Mouse (Mus musculus) spleen, postnatal 10 days (tissue): ENCODE results near the gene Csdc2.
A peak's percentile ranks its signal among the peaks of the same experiment; 100 is the strongest.

Source experiments
- DNase-seq, 2 experiments: peaks; one replicate each; pipeline ENCODE4 v3.0.0; 2021 to 2022; ENCODE audit warnings: low spot score in 2 of 2

Gene Csdc2

GRCm38 (mm10) chr15:81925760-81926445 is 10.7 kb upstream of the Csdc2 start, which contains the start of gene Polr3h:
Polr3h (minus strand) TSS chr15:81926240.
- peak; percentile 82 to 97 for DNase-seq

- DNase-seq, result no peak
Measured at GRCm38 (mm10) chr15:81926446-81926822, 10.1 kb upstream of the Csdc2 start.

GRCm38 (mm10) chr15:81927741-81928140 is 8.8 kb upstream of the Csdc2 start:
- DNase-seq, result no peak

DNA sequence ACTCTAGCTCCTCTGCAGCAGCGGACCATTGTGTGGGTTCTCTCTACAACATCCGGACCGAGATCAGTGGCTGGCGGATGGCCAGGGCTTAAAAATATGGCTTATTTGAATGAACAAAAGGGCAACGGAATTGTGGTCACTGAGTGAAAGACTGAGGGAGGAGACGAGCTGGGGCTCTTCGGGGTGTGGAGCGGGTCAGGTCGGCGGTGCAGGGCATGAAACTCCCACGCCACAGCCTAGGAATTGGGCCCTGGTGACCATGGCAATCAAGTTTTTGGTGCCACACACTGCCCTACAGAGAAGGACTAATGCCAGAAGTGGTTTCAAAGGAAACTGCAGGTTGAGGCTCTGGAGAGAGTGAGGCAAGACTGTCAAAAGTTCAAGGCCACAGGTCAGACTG is 8.3 kb upstream of the Csdc2 start:
- DNase-seq, result peak in 1 of 2 experiments; percentile 61

GRCm38 (mm10) chr15:81932951-81933470 is 3.5 kb upstream of the Csdc2 start:
- peak in 1 of 2 experiments; percentile 60 for DNase-seq

- DNase-seq, result no peak
Measured at GRCm38 (mm10) chr15:81933986-81934385, 2.6 kb upstream of the Csdc2 start.

DNA sequence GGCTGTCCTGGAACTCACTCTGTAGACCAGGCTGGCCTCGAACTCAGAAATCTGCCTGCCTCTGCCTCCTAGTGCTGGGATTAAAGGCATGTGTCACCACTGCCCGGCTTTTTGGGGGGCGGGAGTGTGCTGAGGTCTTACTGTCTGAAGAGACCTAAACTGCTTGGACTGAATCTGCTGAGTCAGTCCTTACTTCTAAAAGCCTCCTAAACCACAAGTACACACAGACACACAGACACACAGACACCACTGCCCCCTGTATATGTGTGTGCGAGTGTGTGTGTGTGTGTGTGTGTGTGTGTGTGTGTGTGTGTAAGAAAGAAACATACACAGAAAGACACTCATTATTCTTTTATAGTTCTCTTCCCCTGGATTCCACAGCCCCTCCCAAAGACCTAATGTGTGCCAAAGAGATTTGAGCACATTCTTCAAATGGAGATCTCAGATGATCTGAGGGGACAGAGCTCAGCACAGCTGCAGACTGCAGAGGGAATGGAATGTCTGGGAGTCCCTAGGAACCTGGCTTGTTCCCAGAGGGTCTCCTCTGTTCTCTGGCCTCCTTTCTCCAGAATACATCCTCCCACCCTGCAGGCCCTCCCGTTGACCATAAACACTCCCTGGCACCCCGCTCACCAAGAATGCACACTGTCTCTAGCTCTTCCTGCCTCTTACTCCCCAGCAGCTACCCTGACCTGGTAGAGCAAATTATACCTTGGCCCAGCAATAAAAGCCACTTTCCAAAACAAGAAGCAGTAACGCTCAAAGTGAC is 506 bp upstream of the Csdc2 start:
- no peak for DNase-seq

DNA sequence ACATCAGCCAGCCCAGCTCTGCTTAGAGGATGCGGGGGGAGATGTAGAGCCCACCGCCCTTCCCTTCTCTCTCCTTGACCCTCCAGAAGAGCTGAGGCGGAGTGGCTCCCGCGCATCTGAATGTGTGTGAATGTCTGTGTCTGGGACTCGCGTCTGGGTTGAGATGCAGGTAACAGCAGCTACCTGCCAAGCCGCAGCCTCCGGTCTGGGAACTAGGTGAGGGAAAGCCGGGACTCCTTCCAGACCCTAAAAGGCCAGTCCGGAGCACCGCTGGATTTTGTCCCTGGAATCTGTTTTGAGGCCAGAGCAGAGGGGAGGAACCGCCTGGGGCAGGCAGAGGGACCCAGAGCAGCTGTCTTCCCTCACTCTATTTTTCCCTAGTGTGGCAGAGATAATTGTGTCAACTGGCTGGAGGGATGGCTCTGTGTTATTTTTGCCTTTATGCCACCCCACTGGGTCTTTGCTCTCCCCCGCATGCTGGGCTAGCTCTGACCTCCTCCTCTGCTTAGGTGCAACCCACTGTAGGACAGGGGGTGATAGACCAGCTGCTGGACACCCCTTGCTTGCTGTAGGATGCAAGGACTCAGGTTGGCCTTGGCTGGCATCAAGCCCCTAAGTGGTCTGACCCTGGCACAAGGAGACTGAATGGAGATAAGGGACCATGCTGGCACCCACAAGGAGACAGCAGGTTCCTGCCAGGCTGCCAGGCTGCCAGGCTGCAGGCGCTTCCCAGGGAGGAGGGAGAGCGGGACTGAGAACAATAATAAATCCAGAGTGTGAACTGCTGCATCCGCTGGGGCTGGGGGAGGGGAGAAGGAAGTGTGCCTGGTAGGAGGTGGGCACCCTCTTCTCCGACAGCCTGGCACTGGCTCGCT is 776 bp downstream of the Csdc2 start:
- DNase-seq, result no peak

DNA sequence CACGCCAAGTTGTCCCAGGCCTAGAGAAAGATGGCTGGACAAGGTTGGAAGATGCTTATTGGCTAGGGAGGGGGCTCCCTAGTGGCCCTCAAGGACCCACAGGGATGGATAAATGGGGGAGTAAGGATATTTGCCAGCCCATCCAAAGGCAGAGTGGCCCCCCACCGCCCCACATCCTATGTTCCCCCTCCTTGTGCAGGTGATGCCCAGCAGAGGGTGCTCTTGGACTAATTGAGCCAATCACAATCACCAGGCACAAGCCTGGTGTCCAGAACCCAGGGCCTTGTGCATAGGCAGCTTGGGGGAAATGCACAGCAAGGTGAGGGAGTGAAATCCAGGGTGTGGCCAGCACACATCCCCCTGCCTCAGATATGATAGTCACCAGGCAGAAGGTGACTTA is 1.7 kb downstream of the Csdc2 start:
- peak in 1 of 2 experiments; percentile 68 for DNase-seq

GRCm38 (mm10) chr15:81939157-81939715 is 2.7 kb downstream of the Csdc2 start:
- no peak for DNase-seq

DNA sequence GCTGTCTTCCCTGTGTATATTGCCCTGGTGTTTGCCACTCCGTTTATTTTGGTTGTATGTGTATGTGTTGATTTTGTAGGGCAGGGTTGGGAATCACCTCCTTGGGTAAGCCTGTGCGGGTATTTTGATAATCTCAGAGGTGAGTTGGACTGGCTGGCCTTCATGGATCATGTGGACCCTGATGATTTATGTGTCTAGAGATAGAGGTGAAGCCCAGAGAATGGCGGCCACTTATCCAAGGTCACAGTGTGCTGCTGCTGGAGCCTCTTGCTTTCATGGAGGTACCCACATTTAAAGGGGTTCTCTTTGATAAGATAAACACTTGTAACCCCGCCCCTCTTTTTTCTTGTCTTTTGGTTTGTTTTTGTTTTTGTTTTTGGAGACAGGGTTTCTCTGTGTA is 3.2 kb downstream of the Csdc2 start:
- DNase-seq, result no peak

DNA sequence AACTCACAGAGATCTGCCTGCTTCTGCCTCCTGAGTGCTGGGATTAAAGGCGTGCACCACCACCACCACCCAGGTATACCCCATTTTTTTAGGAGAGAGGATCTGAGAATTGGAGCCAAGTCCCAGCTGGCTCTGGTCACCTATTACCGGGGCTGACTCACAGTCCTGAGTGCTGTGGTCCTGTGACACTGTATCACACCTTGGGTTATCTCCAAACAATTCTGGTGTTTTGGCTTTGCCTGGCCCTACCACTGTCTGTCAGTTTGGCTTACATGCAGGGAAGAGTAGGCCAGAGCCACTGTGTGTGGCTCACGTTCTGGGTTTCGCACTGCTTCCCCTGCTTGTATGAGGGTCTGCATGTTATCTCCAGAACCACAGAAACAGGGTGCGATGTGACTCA is 3.7 kb downstream of the Csdc2 start:
- DNase-seq, result no peak

DNA sequence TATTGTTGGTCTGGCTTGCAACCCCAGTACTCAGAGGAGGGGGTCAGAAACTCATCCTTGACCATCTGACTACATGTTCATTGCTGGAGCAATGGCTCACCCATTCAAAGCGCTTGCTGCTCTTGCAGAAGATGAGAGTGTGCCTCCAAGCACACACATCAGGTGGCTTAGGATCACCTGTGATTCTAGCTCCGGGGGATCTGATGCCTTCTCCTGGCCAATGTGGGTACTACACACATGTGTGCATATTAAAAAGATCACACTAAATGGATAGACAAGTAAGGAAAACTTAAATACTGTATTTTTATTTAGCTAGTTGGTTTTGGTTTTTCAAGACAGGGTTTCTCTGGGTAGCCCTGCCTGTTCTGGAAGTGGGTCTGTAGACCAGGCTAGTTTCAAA is 4.5 kb downstream of the Csdc2 start:
- DNase-seq, result no peak

DNA sequence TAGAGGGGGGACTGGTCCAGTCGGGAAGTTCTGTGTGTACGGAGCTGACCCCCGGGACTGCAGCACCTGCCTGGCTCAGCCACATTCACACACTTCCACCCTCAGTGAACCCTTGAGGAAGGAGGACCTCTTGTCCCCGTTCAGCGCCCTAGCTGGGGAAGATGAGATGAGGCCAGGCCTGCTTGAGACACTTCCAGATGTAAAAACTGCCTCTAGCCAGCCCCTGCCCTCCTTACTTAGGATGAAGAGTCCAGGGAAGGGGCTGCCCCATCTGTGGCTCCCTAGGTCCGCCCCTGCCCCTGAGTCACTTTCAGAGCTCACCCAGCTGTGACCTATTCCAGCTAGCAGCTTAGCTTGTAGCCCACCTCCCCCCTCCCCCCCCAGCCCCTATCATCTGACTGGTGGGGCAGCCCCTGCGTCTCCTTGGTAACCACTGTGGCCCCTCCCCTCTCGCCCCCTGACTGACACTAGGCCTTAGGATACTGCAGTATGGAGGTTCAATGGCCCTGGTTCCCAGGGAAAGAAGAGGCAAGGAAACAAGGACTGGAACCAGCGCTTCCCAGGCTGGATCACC is 6.7 kb downstream of the Csdc2 start:
- DNase-seq, result no peak

DNA sequence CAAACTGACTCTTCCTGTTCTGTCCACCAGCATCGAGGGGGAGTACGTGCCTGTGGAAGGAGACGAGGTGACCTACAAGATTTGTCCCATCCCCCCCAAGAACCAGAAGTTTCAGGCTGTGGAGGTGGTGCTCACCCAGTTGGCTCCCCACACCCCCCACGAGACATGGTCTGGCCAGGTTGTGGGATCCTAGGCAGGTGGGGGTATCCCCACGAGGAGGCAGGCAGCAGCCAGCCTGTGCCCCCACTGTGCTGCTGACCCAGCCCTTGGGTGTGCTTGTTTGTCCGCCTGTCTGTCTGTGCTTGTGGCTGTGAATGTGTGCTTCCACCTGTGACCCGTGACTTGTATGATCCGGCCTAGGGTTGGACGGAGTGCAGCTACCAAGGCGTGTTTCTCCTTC is 12.5 kb downstream of the Csdc2 start:
- no peak for DNase-seq

DNA sequence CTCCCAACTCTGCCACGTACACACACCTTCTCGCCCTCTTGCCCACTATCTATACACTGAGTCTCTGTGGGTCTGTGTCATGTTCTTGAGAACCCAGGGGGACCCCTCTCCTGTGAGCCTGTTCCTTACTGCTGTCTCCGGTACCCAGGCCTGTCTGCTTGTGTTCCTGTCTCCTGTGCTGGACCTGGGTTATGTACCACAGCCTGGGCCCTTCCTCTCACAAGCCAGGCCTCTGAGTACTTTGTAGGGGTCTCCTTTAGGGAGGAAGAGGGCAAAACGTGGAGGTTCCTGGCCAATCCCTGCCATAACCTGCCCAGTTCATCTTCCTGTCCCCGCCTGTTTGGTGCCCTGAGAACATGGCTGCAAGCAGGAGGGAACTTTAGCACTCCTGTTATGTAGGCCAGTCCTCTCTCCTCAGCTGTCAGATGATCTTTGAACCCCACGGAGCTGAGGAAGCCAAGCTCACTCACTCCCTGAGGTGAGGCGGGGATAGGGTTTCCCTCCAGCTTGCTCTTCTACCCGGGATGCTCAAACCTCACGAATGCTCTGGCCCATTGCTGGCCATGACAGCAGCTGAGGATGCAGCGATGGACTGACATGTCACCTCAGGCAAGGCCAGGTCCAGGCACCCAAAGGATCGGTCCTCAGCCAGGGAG is 13.0 kb downstream of the Csdc2 start:
- no peak for DNase-seq

DNA sequence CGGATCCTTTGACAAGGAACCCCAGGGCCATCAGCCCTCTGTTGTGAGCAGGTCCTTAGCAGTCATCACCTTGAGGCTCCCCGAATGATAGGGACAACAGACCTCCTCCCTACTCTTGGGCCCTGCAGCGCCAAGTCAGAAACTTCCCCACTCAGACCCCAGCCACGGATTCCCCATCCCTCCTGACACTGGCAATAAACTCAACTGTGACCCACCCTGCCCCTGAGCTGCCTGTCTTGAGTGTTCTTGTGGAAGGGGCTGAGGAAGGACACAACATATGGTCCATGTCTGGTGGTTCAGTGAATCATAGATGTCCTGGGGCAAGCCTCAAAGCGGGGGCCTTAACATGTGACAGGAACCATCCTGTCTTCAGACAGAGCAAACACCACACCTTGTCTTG is 14.2 kb downstream of the Csdc2 start:
- DNase-seq, result no peak

GRCm38 (mm10) chr15:81951159-81951558 is 14.6 kb downstream of the Csdc2 start:
- DNase-seq, result no peak

DNA sequence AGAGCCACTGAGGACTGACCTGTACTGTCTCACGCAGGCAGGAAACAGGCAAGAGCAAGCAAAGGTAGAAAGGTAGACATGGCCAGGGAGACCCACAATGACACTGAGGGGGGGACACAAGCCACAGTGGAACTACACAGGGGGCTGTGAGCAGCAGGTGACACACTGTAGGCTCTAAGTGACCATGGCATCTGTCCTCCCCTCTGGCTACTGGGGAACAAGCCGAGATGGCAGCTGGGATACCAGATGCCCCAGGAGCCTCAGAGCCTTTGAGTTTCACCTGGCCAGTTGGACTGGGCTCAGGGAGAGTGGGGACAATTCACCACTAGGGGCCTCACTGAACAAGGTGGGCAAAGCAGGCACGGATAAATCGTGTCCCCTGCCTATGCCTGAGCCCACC is 15.8 kb downstream of the Csdc2 start:
- no peak for DNase-seq

GRCm38 (mm10) chr15:81954151-81954583 is 17.6 kb downstream of the Csdc2 start:
- no peak for DNase-seq

DNA sequence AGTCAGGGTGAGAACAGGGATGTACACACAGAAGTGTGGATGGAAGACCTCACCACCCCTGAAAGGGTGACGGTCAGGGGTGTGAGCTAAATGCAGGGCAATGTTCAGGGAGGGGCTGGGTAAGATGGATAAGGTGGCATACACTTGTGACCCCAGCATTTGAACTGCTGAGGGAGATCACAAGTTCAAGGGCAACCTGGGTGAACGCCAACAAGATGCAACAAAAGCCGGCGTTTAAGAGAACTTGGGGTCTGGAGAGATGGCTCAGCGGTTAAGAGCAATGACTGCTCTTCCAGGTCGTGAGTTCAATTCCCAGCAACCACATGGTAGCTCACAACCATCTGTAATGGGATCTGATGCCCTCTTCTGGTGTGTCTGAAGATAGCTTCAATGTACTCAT is 18.2 kb downstream of the Csdc2 start:
- DNase-seq, result no peak
